Mouse (Mus musculus): ENCODE measurements around the gene Sp3. TPM values are rescaled to one million over a fixed set of nuclear protein-coding genes. Genes with fewer than 3 reads are reported as not detected.
A peak's percentile ranks its signal among the peaks of the same experiment; 100 is the strongest.

The Sp3 gene
- polyA plus RNA-seq, 1 experiment, result 14.2 TPM

GRCm38 (mm10) chr2:72979659-72980071, 581 bp downstream of the Sp3 start:
- under 1% methylated on average over 43 of the region's 54 CpGs for WGBS
- peaks cover 5% of the 10 kb centered on the region; the same call in 1 of the 2 replicates for H3K4me1 ChIP-seq (ENCODE audit: control insufficient read depth, insufficient read depth, insufficient read length, low read length)
- peaks cover 2% of the 10 kb centered on the region; the same call in 1 of the 2 replicates for H3K36me3 ChIP-seq (ENCODE audit: control insufficient read depth, insufficient read depth, low read length)
- no peaks in the 10 kb centered on the region for H3K27me3 ChIP-seq (ENCODE audit: control insufficient read depth, insufficient read depth, low read length)
- peak overlapping the region; percentile 100 for H3K27ac ChIP-seq (ENCODE audit: insufficient read depth, low read depth, low read length)
- peak overlapping the region; percentile 91 for H3K4me3 ChIP-seq (ENCODE audit: low read depth, low read length)
- 0 out of 2 replicates have a peak, but pooled peaks have one; percentile 28 for TF ChIP-seq POLR2A (IDR thresholded peaks at IDR 0.05; ENCODE audit: low read depth, low read length)
- no peak for TF ChIP-seq CTCF (IDR thresholded peaks at IDR 0.05; ENCODE audit: extremely low read depth, insufficient read length, insufficient replicate concordance, low read depth, low read length)

GRCm38 (mm10) chr2:72978901-72979658, 1.2 kb downstream of the Sp3 start:
- H3K36me3 ChIP-seq (ENCODE audit: control insufficient read depth, insufficient read depth, low read length), result peaks cover 2% of the 10 kb centered on the region; the same call in 1 of the 2 replicates
- peaks cover 4% of the 10 kb centered on the region; the same call in 1 of the 2 replicates for H3K4me1 ChIP-seq (ENCODE audit: control insufficient read depth, insufficient read depth, insufficient read length, low read length)
- peak overlapping the region; percentile 91 for H3K4me3 ChIP-seq (ENCODE audit: low read depth, low read length)
- no peak for TF ChIP-seq CTCF (IDR thresholded peaks at IDR 0.05; ENCODE audit: extremely low read depth, insufficient read length, insufficient replicate concordance, low read depth, low read length)
- TF ChIP-seq POLR2A (IDR thresholded peaks at IDR 0.05; ENCODE audit: low read depth, low read length), result peak; percentile 30; the same call in 1 of the 2 replicates
- WGBS, result under 1% methylated on average over 90 of the region's 107 CpGs
- H3K27ac ChIP-seq (ENCODE audit: insufficient read depth, low read depth, low read length), result peak overlapping the region; percentile 100
- no peaks in the 10 kb centered on the region for H3K27me3 ChIP-seq (ENCODE audit: control insufficient read depth, insufficient read depth, low read length)

- WGBS, result under 1% methylated on average over 36 of the region's 38 CpGs
- Histone ChIP-seq H3K36me3 (ENCODE audit: control insufficient read depth, insufficient read depth, low read length) (peaks cover 2% of the 10 kb centered on the region; the same call in 1 of the 2 replicates), H3K4me1 (ENCODE audit: control insufficient read depth, insufficient read depth, insufficient read length, low read length) (peaks cover 4% of the 10 kb centered on the region; the same call in 1 of the 2 replicates), H3K4me3 (ENCODE audit: low read depth, low read length) (peak overlapping the region; percentile 91), H3K27me3 (ENCODE audit: control insufficient read depth, insufficient read depth, low read length) (no peaks in the 10 kb centered on the region), H3K27ac (ENCODE audit: insufficient read depth, low read depth, low read length) (peak overlapping the region; percentile 99)
- TF ChIP-seq CTCF (IDR thresholded peaks at IDR 0.05; ENCODE audit: extremely low read depth, insufficient read length, insufficient replicate concordance, low read depth, low read length) (peak; percentile 38; the same call in 1 of the 2 replicates), POLR2A (IDR thresholded peaks at IDR 0.05; ENCODE audit: low read depth, low read length) (no peak)
These were observed 1.8 kb downstream of the Sp3 start for GRCm38 (mm10) chr2:72978473-72978872.

- WGBS, result 26% methylated on average over 1 of the region's 1 CpGs
- H3K4me3 ChIP-seq (ENCODE audit: low read depth, low read length), result no peak overlapping the region
- peaks cover 2% of the 10 kb centered on the region; the same call in 1 of the 2 replicates for H3K36me3 ChIP-seq (ENCODE audit: control insufficient read depth, insufficient read depth, low read length)
- H3K4me1 ChIP-seq (ENCODE audit: control insufficient read depth, insufficient read depth, insufficient read length, low read length), result peaks cover 4% of the 10 kb centered on the region; the same call in 1 of the 2 replicates
- H3K27me3 ChIP-seq (ENCODE audit: control insufficient read depth, insufficient read depth, low read length), result no peaks in the 10 kb centered on the region
- no peak overlapping the region for H3K27ac ChIP-seq (ENCODE audit: insufficient read depth, low read depth, low read length)
- no peak for TF ChIP-seq POLR2A (IDR thresholded peaks at IDR 0.05; ENCODE audit: low read depth, low read length)
- TF ChIP-seq CTCF (IDR thresholded peaks at IDR 0.05; ENCODE audit: extremely low read depth, insufficient read length, insufficient replicate concordance, low read depth, low read length), result no peak
These were observed 3.0 kb downstream of the Sp3 start for GRCm38 (mm10) chr2:72977272-72977671.

- no peak overlapping the region for H3K27ac ChIP-seq (ENCODE audit: insufficient read depth, low read depth, low read length)
- TF ChIP-seq CTCF (IDR thresholded peaks at IDR 0.05; ENCODE audit: extremely low read depth, insufficient read length, insufficient replicate concordance, low read depth, low read length) (no peak), POLR2A (IDR thresholded peaks at IDR 0.05; ENCODE audit: low read depth, low read length) (no peak)
- peaks cover 6% of the 10 kb centered on the region for H3K36me3 ChIP-seq (ENCODE audit: control insufficient read depth, insufficient read depth, low read length)
- H3K4me3 ChIP-seq (ENCODE audit: low read depth, low read length), result no peak overlapping the region
- H3K4me1 ChIP-seq (ENCODE audit: control insufficient read depth, insufficient read depth, insufficient read length, low read length), result peaks cover 4% of the 10 kb centered on the region; the same call in 1 of the 2 replicates
- H3K27me3 ChIP-seq (ENCODE audit: control insufficient read depth, insufficient read depth, low read length), result no peaks in the 10 kb centered on the region
These were observed 4.2 kb downstream of the Sp3 start for GRCm38 (mm10) chr2:72976036-72976435.

- H3K27ac ChIP-seq (ENCODE audit: insufficient read depth, low read depth, low read length), result no peak overlapping the region
- peaks cover 6% of the 10 kb centered on the region; the same call in 1 of the 2 replicates for H3K4me1 ChIP-seq (ENCODE audit: control insufficient read depth, insufficient read depth, insufficient read length, low read length)
- no peak overlapping the region for H3K4me3 ChIP-seq (ENCODE audit: low read depth, low read length)
- TF ChIP-seq CTCF (IDR thresholded peaks at IDR 0.05; ENCODE audit: extremely low read depth, insufficient read length, insufficient replicate concordance, low read depth, low read length) (no peak), POLR2A (IDR thresholded peaks at IDR 0.05; ENCODE audit: low read depth, low read length) (no peak)
- no peaks in the 10 kb centered on the region for H3K27me3 ChIP-seq (ENCODE audit: control insufficient read depth, insufficient read depth, low read length)
- 59% methylated on average over 6 of the region's 6 CpGs for WGBS
- H3K36me3 ChIP-seq (ENCODE audit: control insufficient read depth, insufficient read depth, low read length), result peaks cover 24% of the 10 kb centered on the region
These were observed 9.4 kb downstream of the Sp3 start for GRCm38 (mm10) chr2:72970831-72971230.

GRCm38 (mm10) chr2:72970302-72970701, 9.9 kb downstream of the Sp3 start:
- WGBS, result 88% methylated on average over 4 of the region's 4 CpGs
- no peak overlapping the region for H3K27ac ChIP-seq (ENCODE audit: insufficient read depth, low read depth, low read length)
- peaks cover 24% of the 10 kb centered on the region for H3K36me3 ChIP-seq (ENCODE audit: control insufficient read depth, insufficient read depth, low read length)
- no peaks in the 10 kb centered on the region for H3K27me3 ChIP-seq (ENCODE audit: control insufficient read depth, insufficient read depth, low read length)
- no peak for TF ChIP-seq POLR2A (IDR thresholded peaks at IDR 0.05; ENCODE audit: low read depth, low read length)
- TF ChIP-seq CTCF (IDR thresholded peaks at IDR 0.05; ENCODE audit: extremely low read depth, insufficient read length, insufficient replicate concordance, low read depth, low read length), result no peak
- H3K4me1 ChIP-seq (ENCODE audit: control insufficient read depth, insufficient read depth, insufficient read length, low read length), result peaks cover 6% of the 10 kb centered on the region; the same call in 1 of the 2 replicates
- H3K4me3 ChIP-seq (ENCODE audit: low read depth, low read length), result no peak overlapping the region
